Mouse (Mus musculus): ENCODE results near the gene Immp2l.

Immp2l gene

GRCm38 (mm10) chr12:41425101-41425679 lies 401.3 kb downstream of the Immp2l start:
- no peak for DNase-seq (ENCODE audit: low read depth, low spot score)

DNA sequence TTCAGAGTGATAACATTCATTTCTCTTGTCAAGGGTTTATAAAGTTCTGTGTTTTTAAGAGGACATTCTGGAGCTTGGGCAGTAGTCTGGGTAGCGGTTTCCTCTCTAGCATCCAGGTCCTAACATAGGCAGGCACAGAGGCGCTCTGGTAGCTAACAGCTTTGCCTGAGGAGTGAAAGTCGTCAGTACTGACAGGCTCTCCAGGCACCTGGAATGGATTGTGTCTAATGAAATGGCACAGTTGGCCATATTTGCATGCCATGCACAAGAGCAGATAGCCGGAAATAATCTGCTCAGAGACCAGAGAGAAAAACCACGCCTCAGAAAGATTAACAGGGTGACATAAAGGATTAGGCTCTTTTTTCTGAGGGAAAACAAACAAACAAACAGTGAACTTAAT lies 403.6 kb downstream of the Immp2l start:
- no peak for DNase-seq (ENCODE audit: low read depth, low spot score)

DNA sequence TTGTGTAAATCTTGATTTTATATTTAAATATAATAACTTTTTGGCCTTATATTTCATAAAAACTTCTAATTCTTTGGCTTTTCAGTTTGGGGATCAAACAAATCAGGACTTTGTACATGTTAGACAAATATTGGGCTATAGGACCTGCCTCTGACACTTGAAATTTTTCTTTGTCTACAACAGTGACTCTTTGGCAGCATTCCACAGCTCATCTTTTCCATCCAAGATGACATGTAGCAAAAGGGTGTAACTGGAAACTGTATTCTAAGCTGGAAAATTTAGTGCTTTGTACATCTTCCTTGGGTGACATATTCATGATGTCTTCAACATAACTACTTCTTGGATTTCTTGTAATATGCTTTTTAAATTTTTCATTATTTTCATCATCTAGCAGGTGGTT lies 404.9 kb downstream of the Immp2l start:
- DNase-seq (ENCODE audit: low read depth, low spot score), result no peak

- no peak for DNase-seq (ENCODE audit: low read depth, low spot score)
These were observed 412.5 kb downstream of the Immp2l start for GRCm38 (mm10) chr12:41436206-41436985.

GRCm38 (mm10) chr12:41438446-41438845 lies 414.6 kb downstream of the Immp2l start:
- peak; percentile 34 for DNase-seq (ENCODE audit: low read depth, low spot score)

- DNase-seq (ENCODE audit: low read depth, low spot score), result no peak
These were observed 444.6 kb downstream of the Immp2l start for GRCm38 (mm10) chr12:41468374-41468991.

DNA sequence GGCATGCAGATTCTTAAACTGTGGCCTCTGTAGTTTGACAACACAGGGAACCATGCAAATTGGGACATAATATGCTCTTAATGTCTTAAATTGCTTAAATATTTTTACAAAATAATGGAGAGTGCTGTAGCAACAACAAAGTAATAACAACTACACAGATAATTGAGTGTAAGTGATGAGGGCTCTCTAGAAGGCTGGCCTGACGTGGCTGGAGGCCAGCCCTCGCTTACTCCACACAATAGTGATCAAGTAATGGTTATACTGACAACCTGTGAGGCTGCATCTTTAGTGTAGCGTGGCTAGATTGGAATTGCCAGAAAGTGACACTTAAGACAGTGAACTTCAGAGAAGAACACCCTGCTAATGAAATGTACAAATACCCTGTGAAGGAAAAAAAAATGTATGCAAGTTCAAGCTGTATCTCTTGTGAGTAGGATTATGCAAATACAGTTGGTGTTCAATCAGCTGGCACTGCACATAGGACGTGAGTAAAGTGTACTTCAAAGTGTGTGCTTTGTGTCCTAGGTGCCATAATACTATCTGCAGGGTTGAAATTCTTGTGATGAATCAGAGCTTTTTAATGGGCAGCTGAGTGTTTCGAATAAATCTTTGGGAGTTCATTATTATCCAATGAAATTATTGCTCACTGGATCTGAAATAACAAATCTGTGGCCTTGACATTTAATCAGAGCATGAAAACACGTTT lies 445.4 kb downstream of the Immp2l start:
- DNase-seq (ENCODE audit: low read depth, low spot score), result no peak

- no peak for DNase-seq (ENCODE audit: low read depth, low spot score)
These were observed 457.6 kb downstream of the Immp2l start for GRCm38 (mm10) chr12:41481486-41481885.

DNA sequence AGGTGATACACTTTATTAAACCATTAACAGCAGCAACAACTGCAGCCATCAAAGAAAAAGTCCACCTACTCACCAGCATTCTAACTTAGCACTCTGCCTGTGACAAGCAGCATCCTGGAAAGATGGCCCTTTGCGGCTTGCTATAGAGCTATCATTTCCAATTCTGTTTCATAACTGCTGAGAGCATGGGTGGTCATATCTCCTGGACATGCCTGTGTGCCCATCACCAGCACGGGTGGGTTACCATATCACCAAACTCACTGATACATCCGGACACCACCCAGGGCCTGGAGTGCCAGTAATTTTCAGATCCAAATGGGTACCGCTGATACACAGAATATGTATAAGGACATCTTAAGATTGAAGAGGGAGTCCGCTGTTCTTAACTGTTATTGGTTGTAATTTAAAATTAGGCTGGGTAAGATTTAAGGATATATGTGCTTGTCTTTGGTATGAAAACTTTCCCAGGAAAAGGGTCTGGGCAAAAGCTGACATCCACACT lies 459.3 kb downstream of the Immp2l start:
- DNase-seq (ENCODE audit: low read depth, low spot score), result no peak

GRCm38 (mm10) chr12:41483593-41484451 lies 459.9 kb downstream of the Immp2l start:
- DNase-seq (ENCODE audit: low read depth, low spot score), result peak; percentile 43

DNA sequence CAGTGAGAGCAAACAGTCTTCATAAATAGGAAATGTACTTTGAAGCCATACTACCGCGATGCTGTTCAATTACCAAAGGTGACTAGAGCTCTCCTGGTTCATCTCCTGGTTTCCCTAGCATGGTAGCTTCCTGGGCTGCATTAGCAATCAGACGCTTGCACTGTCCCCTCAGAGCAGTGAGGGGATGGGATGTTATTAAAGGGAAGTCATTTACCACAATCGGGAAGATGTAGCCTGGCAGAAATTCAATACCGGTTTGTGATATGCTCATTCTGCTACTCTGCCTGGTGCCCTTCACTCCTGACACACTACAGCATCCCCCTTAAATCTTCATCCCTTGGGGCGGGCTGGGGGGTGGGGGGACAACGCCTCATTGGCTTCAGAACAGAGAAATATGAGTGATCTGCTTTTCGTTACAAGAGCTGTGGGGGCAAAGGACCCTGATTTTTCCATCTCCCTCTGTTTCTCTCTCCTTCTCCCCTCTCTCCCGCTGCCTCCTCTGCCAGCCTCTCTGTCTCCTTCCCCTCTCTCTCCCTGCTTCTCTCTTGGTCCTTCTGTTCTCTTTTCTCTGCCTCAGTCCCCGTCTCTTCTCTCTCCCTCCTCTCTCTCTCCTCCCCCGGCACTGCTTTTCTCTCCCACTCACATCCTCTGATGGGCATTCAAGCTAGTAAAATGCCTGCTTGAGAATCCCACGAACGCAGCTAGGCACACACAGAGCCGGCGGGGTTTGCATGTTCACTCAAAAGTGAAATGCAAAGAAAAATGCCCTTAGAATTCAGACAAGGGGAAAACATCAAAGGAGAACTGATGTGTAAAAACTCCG lies 461.0 kb downstream of the Immp2l start:
- peak; percentile 30 for DNase-seq (ENCODE audit: low read depth, low spot score)

- DNase-seq (ENCODE audit: low read depth, low spot score), result peak; percentile 69
These were observed 461.8 kb downstream of the Immp2l start for GRCm38 (mm10) chr12:41485512-41486215.

- no peak for DNase-seq (ENCODE audit: low read depth, low spot score)
These were observed 462.4 kb downstream of the Immp2l start, which contains the start of gene Lrrn3 for GRCm38 (mm10) chr12:41486331-41486730. Lrrn3 (minus strand) TSS chr12:41486431.

- DNase-seq (ENCODE audit: low read depth, low spot score), result peak; percentile 76
These were observed 463.1 kb downstream of the Immp2l start for GRCm38 (mm10) chr12:41487005-41487404.

DNA sequence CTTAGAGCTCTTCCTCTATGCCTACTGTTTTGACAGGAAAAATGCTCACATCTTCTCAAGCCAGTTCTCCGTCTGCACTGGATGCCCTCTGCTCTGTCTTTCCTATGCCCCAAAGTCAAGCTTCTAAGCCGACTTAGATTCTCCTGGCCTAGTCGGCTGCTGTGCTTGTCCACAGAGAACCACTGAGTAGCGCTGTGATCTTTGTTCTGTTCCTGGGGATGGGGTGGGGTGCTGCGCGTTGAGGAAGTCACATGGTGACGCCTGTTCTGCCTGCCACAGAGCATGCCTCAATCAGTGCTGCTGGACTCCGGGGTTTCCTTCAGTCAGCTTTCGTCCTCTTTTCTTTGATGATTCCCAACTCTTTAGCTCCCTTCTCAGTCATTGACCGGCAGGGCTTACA lies 470.7 kb downstream of the Immp2l start:
- DNase-seq (ENCODE audit: low read depth, low spot score), result no peak

DNA sequence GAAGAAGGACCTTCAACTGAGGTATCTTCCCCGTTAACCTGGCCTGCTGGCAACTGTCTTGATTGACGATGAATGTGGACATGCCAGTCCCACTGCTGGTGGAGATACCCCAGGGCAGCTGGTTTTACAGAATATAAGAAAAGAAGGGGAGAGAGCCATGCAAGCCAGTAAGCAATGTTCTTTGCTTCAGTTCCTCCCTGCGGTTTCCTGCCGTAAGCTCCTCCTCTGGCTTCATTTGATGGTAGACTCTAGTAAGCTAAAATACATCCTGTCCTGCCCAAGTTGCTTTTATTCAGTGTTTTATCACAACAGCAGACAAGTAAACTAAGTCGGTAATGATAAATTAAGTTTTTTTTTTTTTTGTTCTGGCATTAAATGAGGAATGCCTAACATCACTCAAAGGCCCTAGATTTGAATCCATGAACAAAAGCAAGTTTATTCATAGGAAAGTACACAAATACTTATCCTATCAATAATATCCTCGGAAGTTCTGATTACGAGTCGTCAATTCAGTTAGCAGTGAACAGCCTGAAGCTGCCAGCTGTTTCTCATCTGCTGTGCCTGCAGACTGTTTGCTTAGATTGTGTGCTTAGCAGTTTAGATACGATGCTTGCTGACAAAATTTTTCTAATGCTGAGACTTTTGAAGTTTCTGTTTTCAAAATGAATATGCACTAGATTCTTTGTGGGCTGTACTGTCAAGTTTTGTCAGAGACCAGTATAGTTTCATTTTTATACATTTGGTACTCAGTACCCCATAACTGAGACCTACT lies 476.3 kb downstream of the Immp2l start:
- DNase-seq (ENCODE audit: low read depth, low spot score), result no peak

DNA sequence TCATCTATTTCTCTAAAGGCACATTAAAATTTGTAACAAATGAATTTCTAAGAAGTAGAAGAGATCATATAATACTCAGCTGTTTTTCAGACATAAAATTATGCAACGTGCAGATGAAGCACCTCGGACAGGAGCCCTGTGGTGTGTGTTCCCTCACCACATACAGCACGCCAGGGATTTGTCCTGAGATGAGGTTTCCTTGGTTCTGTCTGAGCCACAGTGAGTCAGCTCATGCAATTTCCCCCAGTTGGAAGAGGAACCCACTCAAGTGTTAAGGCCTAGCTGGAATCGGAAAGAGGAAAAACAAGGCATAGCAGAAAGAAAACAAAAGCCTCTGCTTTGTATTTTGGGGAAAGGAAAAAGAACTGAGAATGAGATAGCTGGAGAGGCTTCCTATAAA lies 484.7 kb downstream of the Immp2l start:
- DNase-seq (ENCODE audit: low read depth, low spot score), result no peak

DNA sequence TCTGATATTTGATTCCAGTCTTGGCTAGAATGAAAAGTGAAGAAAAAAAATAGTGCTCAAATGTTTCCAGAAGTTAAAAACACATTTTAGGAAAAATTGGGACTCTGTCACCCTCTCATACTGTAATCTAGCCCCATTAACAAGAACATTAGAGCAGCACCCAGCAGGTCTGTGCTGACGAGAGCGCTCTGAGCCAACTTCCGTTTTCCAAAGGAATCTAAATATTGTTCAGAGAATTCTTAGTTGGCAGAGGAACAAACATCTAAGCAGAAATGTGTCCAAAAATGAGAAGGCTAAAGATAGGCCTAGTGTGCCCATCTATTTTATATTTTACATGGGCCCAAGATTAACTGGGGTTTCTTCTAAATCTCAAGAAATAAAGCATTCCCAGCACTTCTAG lies 486.7 kb downstream of the Immp2l start:
- DNase-seq (ENCODE audit: low read depth, low spot score), result no peak

- DNase-seq (ENCODE audit: low read depth, low spot score), result no peak
These were observed 495.0 kb downstream of the Immp2l start for GRCm38 (mm10) chr12:41518897-41519296.

Measured in mesoderm, embryonic 11.5 days (tissue).